Mouse (Mus musculus) neural tube, embryonic 10.5 days (tissue): Measurements from ENCODE around the gene Ksr2.
"Not testable (repeated sequence)": the region's sequence is repeated elsewhere in the genome, so short reads cannot be mapped to it uniquely, and the experiment has no call there.

ENCODE experiments used
- DNase-seq: peaks from one replicate; pipeline ENCODE4 v3.0.0-alpha.2; 2017; ENCODE audit warnings: low spot score; ENCODE audit errors: extremely low spot score

Ksr2 gene

GRCm38 (mm10) chr5:117404671-117405070 is 9.1 kb upstream of the Ksr2 start:
- not testable (repeated sequence) for DNase-seq

DNA sequence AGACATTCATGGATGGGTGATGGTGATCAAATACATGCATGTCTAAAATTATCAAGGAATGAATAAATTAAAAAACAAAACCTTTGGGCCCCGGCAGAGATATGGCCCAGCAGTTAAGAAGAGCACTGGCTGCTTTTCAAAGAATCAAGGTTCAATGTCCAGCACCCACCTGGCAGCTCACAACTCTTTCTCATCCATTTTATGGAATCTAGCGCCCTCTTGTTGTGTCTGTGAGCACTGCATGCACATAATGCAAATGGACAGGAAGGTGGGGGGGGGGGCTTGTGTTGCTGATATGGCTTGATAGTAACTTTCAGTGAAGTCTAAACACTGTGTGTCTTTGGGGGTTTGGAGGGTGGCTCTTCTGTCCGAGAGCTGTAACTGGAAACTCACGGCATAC is 5.6 kb upstream of the Ksr2 start:
- no peak for DNase-seq

- no peak for DNase-seq
These were observed 4.4 kb upstream of the Ksr2 start for GRCm38 (mm10) chr5:117409369-117409768.

GRCm38 (mm10) chr5:117414611-117415010 is 811 bp downstream of the Ksr2 start:
- DNase-seq = peak; percentile 22

DNA sequence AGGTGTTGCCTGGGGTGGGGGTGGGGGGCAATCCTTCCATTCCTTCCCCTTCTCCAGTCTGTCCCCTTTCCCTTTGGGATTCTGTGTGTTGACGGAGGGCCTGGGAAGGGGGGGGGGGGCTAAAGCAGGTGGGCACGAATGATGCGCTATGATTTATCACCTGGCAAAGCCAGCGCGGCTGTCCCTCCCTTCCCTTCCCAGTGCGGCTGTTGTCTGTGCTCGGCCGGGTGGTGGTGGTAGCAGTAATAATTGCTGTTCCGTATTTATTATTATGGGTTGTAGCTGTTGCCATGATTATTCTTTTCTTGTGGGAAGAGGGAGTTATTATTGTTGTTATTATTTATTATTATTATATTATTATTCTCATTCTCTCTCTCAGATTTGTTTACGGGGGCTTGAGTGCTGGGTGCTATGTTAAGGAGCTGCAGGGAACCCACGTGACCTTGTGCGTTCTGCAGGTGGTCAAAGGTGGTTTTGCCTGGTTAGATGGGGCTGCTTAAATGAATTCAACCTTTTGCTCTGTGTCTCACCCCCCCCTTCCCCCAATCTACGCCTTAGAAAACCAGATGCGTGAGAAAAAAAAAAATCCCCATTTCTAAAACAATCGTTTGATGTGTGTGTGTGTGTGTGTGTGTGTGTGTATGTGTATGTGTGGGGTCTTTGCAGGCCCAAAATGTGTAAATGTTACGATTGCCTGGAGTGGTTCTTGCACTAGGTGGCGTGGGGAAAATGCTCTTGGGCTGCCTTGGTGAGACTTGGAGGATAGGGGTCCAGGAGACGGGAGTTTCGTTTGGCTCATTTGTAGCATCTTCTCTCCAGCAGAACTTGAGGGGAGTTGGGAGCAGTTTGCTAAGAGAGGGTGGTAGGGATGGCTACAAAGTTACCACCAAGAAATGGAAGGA is 1.5 kb downstream of the Ksr2 start:
- DNase-seq = no peak

- DNase-seq = no peak
These were observed 3.6 kb downstream of the Ksr2 start for GRCm38 (mm10) chr5:117417442-117417841.

DNA sequence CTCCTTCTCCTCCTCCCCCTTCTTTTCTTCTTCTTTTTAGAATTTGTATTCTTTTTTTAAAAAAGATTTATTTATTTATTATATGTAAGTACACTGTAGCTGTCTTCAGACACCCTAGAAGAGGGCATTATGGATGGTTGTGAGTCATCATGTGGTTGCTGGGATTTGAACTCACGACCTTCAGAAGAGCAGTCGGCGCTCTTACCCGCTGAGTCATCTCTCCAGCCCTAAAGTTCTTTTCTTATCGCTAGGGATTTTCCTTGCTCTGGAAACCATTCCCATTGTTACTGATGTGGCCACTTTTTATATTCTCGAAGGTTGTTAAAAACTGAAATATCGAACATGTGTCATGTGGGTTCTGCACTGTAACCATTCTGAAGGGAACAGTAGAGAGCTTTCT is 19.7 kb downstream of the Ksr2 start:
- not testable (repeated sequence) for DNase-seq

GRCm38 (mm10) chr5:117440261-117440660 is 26.5 kb downstream of the Ksr2 start:
- no peak for DNase-seq

DNA sequence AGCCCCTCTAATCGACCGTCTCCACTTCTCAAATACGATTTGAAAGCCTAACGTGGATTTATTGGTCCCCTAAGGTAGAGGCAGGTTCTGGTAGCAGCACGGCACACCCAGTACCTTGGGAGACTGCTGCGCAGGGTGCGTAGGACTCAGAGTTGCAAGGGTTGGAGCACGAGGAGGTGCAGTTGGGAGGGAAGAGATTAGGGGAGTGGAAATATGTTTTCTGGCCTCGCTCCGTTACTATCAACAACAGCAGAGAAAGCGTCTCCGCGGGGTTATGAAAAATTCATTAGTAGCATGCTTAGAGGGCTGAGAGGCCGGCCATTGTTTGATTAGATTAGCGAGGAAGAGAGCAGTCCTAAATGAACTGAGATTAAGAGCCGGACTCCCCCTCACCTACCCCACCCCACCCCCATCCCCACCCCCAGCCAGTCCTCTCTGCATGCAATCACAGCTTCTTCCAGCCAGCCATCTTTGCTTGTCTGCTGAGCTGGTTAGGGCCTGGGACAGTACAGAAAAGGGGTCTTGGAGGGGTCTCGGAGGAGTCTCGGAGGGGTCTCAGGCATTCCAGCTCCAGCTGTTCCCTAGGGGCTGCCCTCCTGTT is 27.5 kb downstream of the Ksr2 start:
- no peak for DNase-seq

DNA sequence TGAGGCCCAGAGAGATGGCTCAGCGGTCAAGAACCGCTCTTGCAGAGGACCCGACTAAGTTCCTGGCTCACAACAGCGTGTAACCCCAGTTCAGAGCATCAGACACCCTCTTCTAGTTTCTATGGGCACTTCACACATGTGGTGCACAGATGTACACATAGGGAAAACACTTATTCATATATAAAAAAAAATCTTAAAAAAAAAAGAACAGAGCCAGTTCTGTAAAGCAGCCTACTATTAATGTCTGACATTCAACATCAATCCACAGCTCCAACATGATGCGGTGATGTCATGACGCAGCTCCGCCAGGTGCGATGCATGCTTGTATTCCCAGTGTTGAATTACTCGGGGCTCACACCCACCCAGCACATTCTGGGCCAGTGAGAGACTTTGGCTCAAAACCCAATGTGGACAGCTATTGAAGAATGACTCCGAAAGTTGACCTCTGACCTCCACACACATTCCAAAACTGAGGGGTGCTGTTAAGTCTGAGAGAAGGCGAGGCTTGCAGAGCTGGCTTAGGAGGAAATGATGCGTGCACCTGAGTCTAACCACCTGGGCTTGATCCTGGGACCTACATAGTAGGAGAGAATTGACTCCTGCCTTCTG is 28.5 kb downstream of the Ksr2 start:
- DNase-seq = peak; percentile 25

- no peak for DNase-seq
These were observed 29.3 kb downstream of the Ksr2 start for GRCm38 (mm10) chr5:117443141-117443540.

DNA sequence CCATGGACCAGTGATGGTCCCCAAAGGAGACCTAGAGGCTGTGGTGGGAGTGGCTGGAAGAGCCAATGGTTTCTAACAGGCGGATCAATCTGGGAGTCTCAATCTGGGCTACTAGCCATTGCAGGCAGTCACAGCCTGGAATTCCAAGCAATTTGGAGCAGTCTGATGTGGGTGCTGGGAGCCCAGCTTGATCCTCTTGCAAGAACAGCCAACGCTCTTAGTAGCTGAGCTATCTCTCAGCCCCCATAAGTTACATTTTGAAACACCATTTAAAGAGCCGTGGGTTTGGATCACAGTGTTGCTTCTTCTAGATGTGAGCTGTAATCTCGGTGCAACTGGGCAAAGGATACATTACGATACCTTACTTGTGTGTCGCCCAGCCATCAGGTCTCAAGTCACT is 30.1 kb downstream of the Ksr2 start:
- DNase-seq = no peak

GRCm38 (mm10) chr5:117447698-117448097 is 33.9 kb downstream of the Ksr2 start:
- DNase-seq = no peak

- DNase-seq = no peak
These were observed 38.2 kb downstream of the Ksr2 start for GRCm38 (mm10) chr5:117452013-117452412.

DNA sequence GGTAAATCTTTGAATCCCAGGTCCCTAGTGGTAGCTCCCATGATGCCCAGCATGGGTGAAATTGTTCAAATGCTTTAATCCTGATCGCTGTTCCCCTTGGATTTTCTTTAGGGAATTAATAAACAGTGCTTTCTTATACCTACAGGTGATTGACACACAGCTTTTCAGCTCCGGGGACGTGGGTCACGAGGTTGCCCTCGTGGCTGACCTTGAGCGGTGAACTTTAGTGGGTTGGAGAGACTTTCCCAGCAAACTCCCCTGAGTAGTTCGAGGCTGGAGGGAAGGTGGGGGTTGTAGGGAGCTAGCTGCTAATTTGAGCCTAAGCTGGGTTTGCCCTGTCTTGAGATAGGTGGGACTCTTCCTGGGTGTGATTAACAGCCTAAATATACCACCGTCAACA is 41.7 kb downstream of the Ksr2 start:
- DNase-seq = no peak

GRCm38 (mm10) chr5:117457121-117457520 is 43.3 kb downstream of the Ksr2 start:
- DNase-seq = peak; percentile 23

GRCm38 (mm10) chr5:117457583-117457982 is 43.8 kb downstream of the Ksr2 start:
- no peak for DNase-seq

- no peak for DNase-seq
These were observed 45.1 kb downstream of the Ksr2 start for GRCm38 (mm10) chr5:117458899-117459298.

DNA sequence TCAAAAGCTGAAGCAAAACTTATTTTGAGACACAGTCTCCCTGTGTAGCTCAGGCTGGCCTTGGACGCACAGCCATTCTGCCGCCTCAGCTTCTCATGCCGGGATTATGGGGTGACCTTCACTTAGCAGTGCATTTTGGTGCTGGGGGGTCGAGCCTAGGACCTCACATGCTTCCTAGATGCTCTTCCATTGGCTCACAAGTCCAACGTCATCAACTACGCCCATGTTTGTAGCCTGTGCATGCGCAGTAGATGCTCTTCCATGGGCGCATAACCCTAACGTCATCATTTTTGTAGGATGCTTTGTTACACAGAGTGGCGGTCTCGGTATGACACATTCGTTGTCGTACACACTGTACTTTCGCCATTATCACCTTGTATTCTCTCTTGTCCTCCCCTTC is 46.5 kb downstream of the Ksr2 start:
- no peak for DNase-seq

- no peak for DNase-seq
These were observed 53.3 kb downstream of the Ksr2 start for GRCm38 (mm10) chr5:117467052-117467451.

- DNase-seq = no peak
These were observed 55.2 kb downstream of the Ksr2 start for GRCm38 (mm10) chr5:117468961-117469360.

- DNase-seq = no peak
These were observed 55.8 kb downstream of the Ksr2 start for GRCm38 (mm10) chr5:117469572-117469971.
